Mouse (Mus musculus): ENCODE results near the gene Ppp2r5a. TPM values are rescaled to one million over a fixed set of nuclear protein-coding genes. Genes with fewer than 3 reads are reported as not detected.
A peak's percentile ranks its signal among the peaks of the same experiment; 100 is the strongest.

Gene Ppp2r5a
- polyA plus RNA-seq, 1 experiment from 2014 or later: 15.6 TPM

- no peak for DNase-seq
- Histone ChIP-seq H3K27ac (no peak overlapping the region), H3K9me3 (replicated peaks) (no peaks in the 10 kb centered on the region), H3K9ac (no peak overlapping the region), H3K4me3 (replicated peaks) (no peak overlapping the region), H3K4me2 (no peak overlapping the region), H3K4me1 (replicated peaks) (peaks cover 14% of the 10 kb centered on the region; the same call in 1 of the 2 replicates), H3K36me3 (peaks cover 89% of the 10 kb centered on the region), H3K27me3 (no peaks in the 10 kb centered on the region)
- whole genome bisulfite sequencing (ENCODE audit: insufficient replicate concordance): 87% methylated on average over 23 of the region's 23 CpGs
- no peak for ATAC-seq (ENCODE audit: low read depth)
Observed at GRCm38 (mm10) chr1:191349486-191350037, 53.5 kb downstream of the Ppp2r5a start.

- Histone ChIP-seq H3K4me1 (replicated peaks) (peaks cover 14% of the 10 kb centered on the region; the same call in 1 of the 2 replicates), H3K9me3 (replicated peaks) (no peaks in the 10 kb centered on the region), H3K27me3 (no peaks in the 10 kb centered on the region), H3K36me3 (peaks cover 87% of the 10 kb centered on the region), H3K4me3 (replicated peaks) (no peak overlapping the region), H3K27ac (no peak overlapping the region), H3K9ac (no peak overlapping the region), H3K4me2 (no peak overlapping the region)
- WGBS (ENCODE audit: insufficient replicate concordance): 51% methylated on average over 5 of the region's 5 CpGs
- no peak for DNase-seq
- ATAC-seq (ENCODE audit: low read depth): peak; percentile 70
Observed at GRCm38 (mm10) chr1:191348996-191349395, 54.1 kb downstream of the Ppp2r5a start.

GRCm38 (mm10) chr1:191348592-191348991 is 54.5 kb downstream of the Ppp2r5a start:
- WGBS (ENCODE audit: insufficient replicate concordance): 78% methylated on average over 2 of the region's 2 CpGs
- Histone ChIP-seq H3K27ac (no peak overlapping the region), H3K9me3 (replicated peaks) (no peaks in the 10 kb centered on the region), H3K9ac (no peak overlapping the region), H3K4me1 (replicated peaks) (peaks cover 14% of the 10 kb centered on the region; the same call in 1 of the 2 replicates), H3K4me2 (no peak overlapping the region), H3K4me3 (replicated peaks) (no peak overlapping the region), H3K27me3 (no peaks in the 10 kb centered on the region), H3K36me3 (peaks cover 87% of the 10 kb centered on the region)
- no peak for DNase-seq
- no peak for ATAC-seq (ENCODE audit: low read depth)

- DNase-seq: no peak
- peaks cover 87% of the 10 kb centered on the region for H3K36me3 ChIP-seq
- H3K27ac ChIP-seq: no peak overlapping the region
- 91% methylated on average over 8 of the region's 8 CpGs for WGBS (ENCODE audit: insufficient replicate concordance)
- no peak overlapping the region for H3K4me2 ChIP-seq
- ATAC-seq (ENCODE audit: low read depth): no peak
- H3K4me3 ChIP-seq (replicated peaks): no peak overlapping the region
- no peaks in the 10 kb centered on the region for H3K9me3 ChIP-seq (replicated peaks)
- H3K9ac ChIP-seq: no peak overlapping the region
- H3K4me1 ChIP-seq (replicated peaks): peaks cover 14% of the 10 kb centered on the region; the same call in 1 of the 2 replicates
- H3K27me3 ChIP-seq: no peaks in the 10 kb centered on the region
Observed at GRCm38 (mm10) chr1:191347602-191348001, 55.5 kb downstream of the Ppp2r5a start.

- H3K4me1 ChIP-seq (replicated peaks): no peaks in the 10 kb centered on the region
- ATAC-seq (ENCODE audit: low read depth) (no peak), DNase-seq (no peak)
- H3K9ac ChIP-seq: no peak overlapping the region
- no peak overlapping the region for H3K4me2 ChIP-seq
- H3K9me3 ChIP-seq (replicated peaks): no peaks in the 10 kb centered on the region
- H3K27ac ChIP-seq: no peak overlapping the region
- no peaks in the 10 kb centered on the region for H3K27me3 ChIP-seq
- H3K4me3 ChIP-seq (replicated peaks): no peak overlapping the region
- 72% methylated on average over 4 of the region's 4 CpGs for WGBS (ENCODE audit: insufficient replicate concordance)
- H3K36me3 ChIP-seq: peaks cover 90% of the 10 kb centered on the region
Observed at GRCm38 (mm10) chr1:191340530-191340929, 62.5 kb downstream of the Ppp2r5a start.

- Histone ChIP-seq H3K27ac (no peak overlapping the region), H3K27me3 (no peaks in the 10 kb centered on the region), H3K36me3 (peaks cover 84% of the 10 kb centered on the region), H3K9me3 (replicated peaks) (no peaks in the 10 kb centered on the region), H3K4me1 (replicated peaks) (no peaks in the 10 kb centered on the region), H3K4me3 (replicated peaks) (no peak overlapping the region), H3K9ac (no peak overlapping the region), H3K4me2 (no peak overlapping the region)
- no peak for ATAC-seq (ENCODE audit: low read depth)
- 87% methylated on average over 2 of the region's 2 CpGs for WGBS (ENCODE audit: insufficient replicate concordance)
- DNase-seq: no peak
Observed at GRCm38 (mm10) chr1:191339876-191340275, 63.2 kb downstream of the Ppp2r5a start.

- no peak overlapping the region for H3K4me3 ChIP-seq (replicated peaks)
- H3K27me3 ChIP-seq: no peaks in the 10 kb centered on the region
- peaks cover 43% of the 10 kb centered on the region for H3K36me3 ChIP-seq
- H3K9ac ChIP-seq: no peak overlapping the region
- no peaks in the 10 kb centered on the region for H3K9me3 ChIP-seq (replicated peaks)
- H3K27ac ChIP-seq: no peak overlapping the region
- no peak for DNase-seq
- 51% methylated on average over 5 of the region's 5 CpGs for WGBS (ENCODE audit: insufficient replicate concordance)
- ATAC-seq (ENCODE audit: low read depth): no peak
- H3K4me2 ChIP-seq: no peak overlapping the region
- H3K4me1 ChIP-seq (replicated peaks): peaks cover 3% of the 10 kb centered on the region; the same call in 1 of the 2 replicates
Observed at GRCm38 (mm10) chr1:191334500-191334899, 68.6 kb downstream of the Ppp2r5a start.

- no peak overlapping the region for H3K4me2 ChIP-seq
- H3K9me3 ChIP-seq (replicated peaks): no peaks in the 10 kb centered on the region
- WGBS (ENCODE audit: insufficient replicate concordance): 79% methylated on average over 4 of the region's 4 CpGs
- H3K36me3 ChIP-seq: peaks cover 19% of the 10 kb centered on the region; the same call in 1 of the 2 replicates
- H3K4me3 ChIP-seq (replicated peaks): no peak overlapping the region
- no peak overlapping the region for H3K9ac ChIP-seq
- no peak for ATAC-seq (ENCODE audit: low read depth)
- H3K4me1 ChIP-seq (replicated peaks): peaks cover 36% of the 10 kb centered on the region
- no peaks in the 10 kb centered on the region for H3K27me3 ChIP-seq
- H3K27ac ChIP-seq: no peak overlapping the region
- no peak for DNase-seq
Observed at GRCm38 (mm10) chr1:191330356-191330755, 72.7 kb downstream of the Ppp2r5a start.

- no peak for ATAC-seq (ENCODE audit: low read depth)
- H3K36me3 ChIP-seq: 0 out of 2 replicates have a peak, but pooled peaks cover 13% of the 10 kb centered on the region
- H3K4me3 ChIP-seq (replicated peaks): no peak overlapping the region
- WGBS (ENCODE audit: insufficient replicate concordance): 51% methylated on average over 8 of the region's 8 CpGs
- no peak overlapping the region; the same call in 1 of the 2 replicates for H3K27ac ChIP-seq
- H3K9me3 ChIP-seq (replicated peaks): no peaks in the 10 kb centered on the region
- H3K27me3 ChIP-seq: no peaks in the 10 kb centered on the region
- 0 out of 2 replicates have a peak overlapping the region, but pooled peaks have one; percentile 93 for H3K9ac ChIP-seq
- no peak for DNase-seq
- H3K4me1 ChIP-seq (replicated peaks): peaks cover 46% of the 10 kb centered on the region
- peak overlapping the region; percentile 100 for H3K4me2 ChIP-seq
Observed at GRCm38 (mm10) chr1:191328019-191328441, 75.0 kb downstream of the Ppp2r5a start.

GRCm38 (mm10) chr1:191327258-191327657 is 75.8 kb downstream of the Ppp2r5a start:
- H3K4me1 ChIP-seq (replicated peaks): peaks cover 46% of the 10 kb centered on the region
- DNase-seq (no peak), ATAC-seq (ENCODE audit: low read depth) (no peak)
- H3K4me2 ChIP-seq: peak overlapping the region; percentile 100
- H3K9me3 ChIP-seq (replicated peaks): no peaks in the 10 kb centered on the region
- WGBS (ENCODE audit: insufficient replicate concordance): 55% methylated on average over 8 of the region's 8 CpGs
- H3K27me3 ChIP-seq: no peaks in the 10 kb centered on the region
- H3K9ac ChIP-seq: peak overlapping the region; percentile 93
- no peak overlapping the region; the same call in 1 of the 2 replicates for H3K27ac ChIP-seq
- peak overlapping the region; percentile 86; the same call in 1 of the 2 replicates for H3K4me3 ChIP-seq (replicated peaks)
- 0 out of 2 replicates have a peak, but pooled peaks cover 8% of the 10 kb centered on the region for H3K36me3 ChIP-seq

GRCm38 (mm10) chr1:191326233-191326882 is 76.7 kb downstream of the Ppp2r5a start:
- Histone ChIP-seq H3K9me3 (replicated peaks) (no peaks in the 10 kb centered on the region), H3K9ac (peak overlapping the region; percentile 93), H3K4me1 (replicated peaks) (peaks cover 46% of the 10 kb centered on the region), H3K27ac (peak overlapping the region; percentile 81), H3K4me2 (peak overlapping the region; percentile 100), H3K27me3 (no peaks in the 10 kb centered on the region), H3K4me3 (replicated peaks) (peak overlapping the region; percentile 86), H3K36me3 (0 out of 2 replicates have a peak, but pooled peaks cover 8% of the 10 kb centered on the region)
- DNase-seq (peak; percentile 36), ATAC-seq (ENCODE audit: low read depth) (peak; percentile 65)
- WGBS (ENCODE audit: insufficient replicate concordance): 1% methylated on average over 35 of the region's 35 CpGs

Data from liver, embryonic 13.5 days (tissue).